Mouse (Mus musculus): ENCODE data around the gene Agbl2.

Agbl2 gene

GRCm38 (mm10) chr2:90871180-90871961 lies 88.8 kb downstream of the Agbl2 start:
- in situ Hi-C loops (cut with MboI) = no loop called here

- in situ Hi-C loops (cut with MboI) = no loop called here
Measured at GRCm38 (mm10) chr2:90874025-90874424, 91.5 kb downstream of the Agbl2 start.

- in situ Hi-C loops (cut with MboI) = no loop called here
Measured at GRCm38 (mm10) chr2:90875239-90875638, 92.7 kb downstream of the Agbl2 start.

- in situ Hi-C loops (cut with MboI) = no loop called here
Measured at GRCm38 (mm10) chr2:90877584-90878259, 95.2 kb downstream of the Agbl2 start.

- in situ Hi-C loops (cut with MboI) = no loop called here
Measured at GRCm38 (mm10) chr2:90879419-90879818, 96.9 kb downstream of the Agbl2 start.

- in situ Hi-C loops (cut with MboI) = no loop called here
Measured at GRCm38 (mm10) chr2:90880144-90880785, 97.7 kb downstream of the Agbl2 start.

- in situ Hi-C loops (cut with MboI) = no loop called here
Measured at GRCm38 (mm10) chr2:90881824-90882223, 99.3 kb downstream of the Agbl2 start.

All from mature B cell (primary cell).